ENCODE assay signal across 11 mouse cellular contexts in the genomic region with DNA sequence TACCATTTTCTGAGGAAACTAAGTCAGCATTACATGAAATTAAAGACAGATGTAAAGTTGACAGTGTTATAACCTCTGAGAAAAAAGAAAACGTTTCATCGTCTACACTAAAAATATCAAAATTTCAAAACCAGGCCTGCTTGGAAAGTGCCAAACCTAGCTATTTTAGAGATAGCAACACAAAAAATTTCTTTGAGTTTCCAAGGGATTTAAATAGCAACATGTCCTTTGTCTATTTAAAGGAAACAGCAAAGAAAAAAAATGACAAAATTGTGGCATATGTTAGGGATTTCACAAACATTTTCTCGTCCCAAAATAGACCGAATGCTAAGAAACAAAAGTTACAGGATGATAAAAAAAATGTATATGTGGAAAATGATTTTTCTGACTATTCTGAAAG. TPM values are rescaled to one million over a fixed set of nuclear protein-coding genes. Genes with fewer than 3 reads are reported as not detected.
DNase-seq lines count a peak whose midpoint lies in the region; ATAC-seq and TF ChIP-seq lines count a peak whose summit lies in the region.
"Had no signal": no experiment of that assay in that cellular context is flagged by ENCODE, and none has a peak within 500 bp of the region (broad histone marks: within the 10 kb centered on the region; RNA-seq: fewer than 3 reads in every experiment).

No protein-coding gene starts in this region.

- no peak for TF ChIP-seq EP300 in liver, postnatal 0 days (IDR thresholded peaks at IDR 0.05; ENCODE audit: low read depth)

- 0 out of 2 replicates have a peak overlapping the region, but pooled peaks have one; percentile 68 for H3K4me2 ChIP-seq in liver, postnatal 0 days (ENCODE audit: low read depth, low read length)
- H3K4me2 ChIP-seq in liver, embryonic 11.5 days: no peak overlapping the region; the same call in 1 of the 2 replicates
- peak overlapping the region; percentile 81 for H3K4me2 ChIP-seq in hindbrain, embryonic 15.5 days
- H3K4me2 ChIP-seq in neural tube, embryonic 13.5 days: peak overlapping the region; percentile 75

- H3K36me3 ChIP-seq in heart, embryonic 10.5 days: no peaks in the 10 kb centered on the region
- no peaks in the 10 kb centered on the region for H3K36me3 ChIP-seq in liver, postnatal 0 days (replicated peaks; ENCODE audit: insufficient read depth, low read length)
- no peaks in the 10 kb centered on the region for H3K36me3 ChIP-seq in liver, embryonic 11.5 days (ENCODE audit: control insufficient read depth, insufficient read depth, low read length)
- no peaks in the 10 kb centered on the region for H3K36me3 ChIP-seq in hindbrain, embryonic 15.5 days
- H3K36me3 ChIP-seq in neural tube, embryonic 13.5 days: no peaks in the 10 kb centered on the region

- no peak overlapping the region for H3K9ac ChIP-seq in liver, postnatal 0 days (replicated peaks)
- H3K9ac ChIP-seq in liver, embryonic 11.5 days (ENCODE audit: low read depth, low read length): no peak overlapping the region
- H3K9ac ChIP-seq in hindbrain, embryonic 15.5 days: no peak overlapping the region
- no peak overlapping the region for H3K9ac ChIP-seq in neural tube, embryonic 13.5 days

- no peak for ATAC-seq in liver, postnatal 0 days
- no peak for ATAC-seq in liver, embryonic 11.5 days (replicated peaks; ENCODE audit: low FRiP score)
- no peak for ATAC-seq in hindbrain, embryonic 15.5 days (ENCODE audit: low FRiP score, low read depth)
- no peak for ATAC-seq in neural tube, embryonic 13.5 days (ENCODE audit: low read depth)

- TF ChIP-seq CTCF in liver, postnatal 0 days (IDR thresholded peaks at IDR 0.05; ENCODE audit: low read depth): no peak

- intact Hi-C loops in heart, postnatal 36 days (cut with DNase I): no loop called here

- H3K27ac ChIP-seq in heart, embryonic 10.5 days: no peak overlapping the region
- H3K27ac ChIP-seq in liver, postnatal 0 days (ENCODE audit: low read depth): no peak overlapping the region
- no peak overlapping the region for H3K27ac ChIP-seq in liver, embryonic 11.5 days (ENCODE audit: low read depth, low read length)
- H3K27ac ChIP-seq in hindbrain, embryonic 15.5 days (replicated peaks): no peak overlapping the region
- H3K27ac ChIP-seq in neural tube, embryonic 13.5 days (replicated peaks): no peak overlapping the region

- 83% methylated on average over 4 of the region's 4 CpGs for WGBS in heart, embryonic 10.5 days
- 75% methylated on average over 4 of the region's 4 CpGs for WGBS in liver, postnatal 0 days (ENCODE audit: insufficient replicate concordance)
- WGBS in liver, embryonic 11.5 days: 86% methylated on average over 4 of the region's 4 CpGs
- 85% methylated on average over 4 of the region's 4 CpGs for WGBS in hindbrain, embryonic 15.5 days
- WGBS in neural tube, embryonic 13.5 days: 80% methylated on average over 4 of the region's 4 CpGs

- H3K27me3 ChIP-seq in heart, embryonic 10.5 days (ENCODE audit: insufficient read depth, poor library complexity, severe bottlenecking): no peaks in the 10 kb centered on the region
- peaks cover 14% of the 10 kb centered on the region for H3K27me3 ChIP-seq in liver, postnatal 0 days (ENCODE audit: insufficient read depth, low read length)
- H3K27me3 ChIP-seq in liver, embryonic 11.5 days (replicated peaks; ENCODE audit: control insufficient read depth, insufficient read depth, low read length): no peaks in the 10 kb centered on the region; the same call in 1 of the 2 replicates
- H3K27me3 ChIP-seq in hindbrain, embryonic 15.5 days: 0 out of 2 replicates have a peak, but pooled peaks cover 2% of the 10 kb centered on the region
- H3K27me3 ChIP-seq in neural tube, embryonic 13.5 days: no peaks in the 10 kb centered on the region

- H3K9me3 ChIP-seq in heart, embryonic 10.5 days: no peaks in the 10 kb centered on the region
- no peaks in the 10 kb centered on the region for H3K9me3 ChIP-seq in liver, postnatal 0 days (ENCODE audit: low read length)
- no peaks in the 10 kb centered on the region for H3K9me3 ChIP-seq in liver, embryonic 11.5 days (ENCODE audit: control insufficient read depth, low read length)
- no peaks in the 10 kb centered on the region for H3K9me3 ChIP-seq in hindbrain, embryonic 15.5 days
- H3K9me3 ChIP-seq in neural tube, embryonic 13.5 days: no peaks in the 10 kb centered on the region

- DNase-seq in heart, embryonic 10.5 days (ENCODE audit: low spot score): no peak
- no peak for DNase-seq in heart, postnatal 36 days
- DNase-seq in liver, postnatal 0 days: no peak
- DNase-seq in liver, embryonic 11.5 days (ENCODE audit: low spot score): no peak
- no peak for DNase-seq in urinary bladder, postnatal 10 days (ENCODE audit: low spot score)
- no peak for DNase-seq in urinary bladder, postnatal 4 days (ENCODE audit: low spot score in 2 of 2)
- DNase-seq: embryo, embryonic 11 days; gastrocnemius, postnatal 36 days; lung, postnatal 36 days had no signal

- H3K4me3 ChIP-seq in heart, embryonic 10.5 days: 0 out of 2 replicates have a peak overlapping the region, but pooled peaks have one; percentile 69
- H3K4me3 ChIP-seq in liver, postnatal 0 days (ENCODE audit: low read depth, low read length): no peak overlapping the region
- no peak overlapping the region; the same call in 1 of the 2 replicates for H3K4me3 ChIP-seq in liver, embryonic 11.5 days (ENCODE audit: low read depth, low read length)
- peak overlapping the region; percentile 56; the same call in 1 of the 2 replicates for H3K4me3 ChIP-seq in hindbrain, embryonic 15.5 days
- peak overlapping the region; percentile 54 for H3K4me3 ChIP-seq in neural tube, embryonic 13.5 days

- H3K4me1 ChIP-seq in heart, embryonic 10.5 days: no peaks in the 10 kb centered on the region
- peaks cover 5% of the 10 kb centered on the region for H3K4me1 ChIP-seq in liver, postnatal 0 days (ENCODE audit: insufficient read depth)
- H3K4me1 ChIP-seq in liver, embryonic 11.5 days (replicated peaks; ENCODE audit: control insufficient read depth, insufficient read depth, low read length): peaks cover 4% of the 10 kb centered on the region; the same call in 1 of the 2 replicates
- H3K4me1 ChIP-seq in hindbrain, embryonic 15.5 days (replicated peaks): 0 out of 2 replicates have a peak, but pooled peaks cover 4% of the 10 kb centered on the region
- H3K4me1 ChIP-seq in neural tube, embryonic 13.5 days (replicated peaks): peaks cover 4% of the 10 kb centered on the region; the same call in 1 of the 2 replicates

RNA-seq across cellular contexts. Expression of a gene that starts 0.8 kb away (rescaled TPM):
- 0.30 and 0.33 TPM in 2 replicates for polyA plus RNA-seq in heart, embryonic 10.5 days (2016; fragmentation: Nextera tagmentation; extraction: Ambion mirVana)
- not detected for total RNA-seq in heart, postnatal 36 days (2021)
- not detected in 2 replicates for polyA plus RNA-seq in liver, postnatal 0 days (2015; fragmentation: Nextera tagmentation; extraction: Ambion mirVana)
- 0.16 and 0.23 TPM in 2 replicates for polyA plus RNA-seq in liver, embryonic 11.5 days (2014; fragmentation: Nextera tagmentation; extraction: Ambion mirVana)
- 0.30 and 0.53 TPM in 2 replicates for polyA plus RNA-seq in hindbrain, embryonic 15.5 days (2015; fragmentation: Nextera tagmentation; extraction: Ambion mirVana)
- 0.15 and 0.20 TPM in 2 replicates for polyA plus RNA-seq in neural tube, embryonic 13.5 days (2015; fragmentation: Nextera tagmentation; extraction: Ambion mirVana)
- total RNA-seq: gastrocnemius, postnatal 36 days had no signal

RNA-seq across cellular contexts. Expression of a gene that starts 20.2 kb away (rescaled TPM):
- polyA plus RNA-seq in heart, embryonic 10.5 days (2016; fragmentation: Nextera tagmentation; extraction: Ambion mirVana): 6.3 and 22.3 TPM in 2 replicates
- total RNA-seq in heart, postnatal 36 days (2021): under 1 TPM; 0.33 to 0.43 TPM
- not detected in 2 replicates for polyA plus RNA-seq in liver, postnatal 0 days (2015; fragmentation: Nextera tagmentation; extraction: Ambion mirVana)
- 4.4 and 5.9 TPM in 2 replicates for polyA plus RNA-seq in liver, embryonic 11.5 days (2014; fragmentation: Nextera tagmentation; extraction: Ambion mirVana)
- 95.3 and 123 TPM in 2 replicates for polyA plus RNA-seq in hindbrain, embryonic 15.5 days (2015; fragmentation: Nextera tagmentation; extraction: Ambion mirVana)
- 30.0 and 37.0 TPM in 2 replicates for polyA plus RNA-seq in neural tube, embryonic 13.5 days (2015; fragmentation: Nextera tagmentation; extraction: Ambion mirVana)
- total RNA-seq: gastrocnemius, postnatal 36 days had no signal

Comparison
In these comparisons a context has a peak if more than half of its experiments do, and no peak if none do; other contexts are left out.
1. H3K4me3 ChIP-seq: peak in heart, embryonic 10.5 days (single experiment), hindbrain, embryonic 15.5 days (single experiment) and neural tube, embryonic 13.5 days (single experiment); none in liver, postnatal 0 days (single experiment) and liver, embryonic 11.5 days (single experiment).